Mouse (Mus musculus) embryonic stem cell, embryonic (primary cell): ENCODE measurements around the gene Hsf4.

Experiments used
- CTCF ChIA-PET, 4 experiments: fragments of 300-600 bp in 2 of 4; fragments of 350-600 bp in 2 of 4; sonication (Branson Sonifier 250); formaldehyde crosslinking; loops; one replicate each; lab custom pipeline; 2022; ENCODE audit warnings: inconsistent platforms in 2 of 4; lab: Charles Lee
- POLR2A ChIA-PET, 4 experiments: fragments of 300-600 bp in 2 of 4; fragments of 350-600 bp in 2 of 4; sonication (Branson Sonifier 250); formaldehyde crosslinking; loops; one replicate each; lab custom pipeline; 2022; ENCODE audit warnings: antibody characterized with exemption in 4 of 4, inconsistent platforms in 1 of 4; lab: Charles Lee

The Hsf4 gene

GRCm38 (mm10) chr8:105298351-105299252 is 29.0 kb downstream of the Hsf4 start:
- POLR2A ChIA-PET, result interaction anchor here in 3 of 4 experiments (0.7 to 3.1 kb wide), 20 partner anchors 8 to 50 kb away, joined by 3 to 24 read pairs (median 6); partner anchors contain the start of genes 4931428F04Rik (in 3 of the 3), Lrrc29 (in 2 of the 3), Tmem208 (in 2 of the 3) and B3gnt9 (in 1 of the 3)
- CTCF ChIA-PET, result interaction anchor here in 3 of 4 experiments (0.6 to 6.3 kb wide), 10 partner anchors 8 to 721 kb away, joined by 3 to 32 read pairs (median 4); partner anchors contain the start of genes 4931428F04Rik (in 1 of the 3) and Tppp3 (in 1 of the 3)

GRCm38 (mm10) chr8:105299962-105300361 is 30.4 kb downstream of the Hsf4 start:
- ChIA-PET CTCF (interaction anchor here in 2 of 4 experiments (0.7 to 6.3 kb wide), 2 partner anchors 9 to 10 kb away, joined by 4 to 32 read pairs; partner anchors contain the start of gene 4931428F04Rik (in 1 of the 2)), POLR2A (interaction anchor here in 1 of 4 experiments (2.5 kb wide), 1 partner anchor 11 kb away, joined by 5 read pairs; the partner anchor contains the start of gene 4931428F04Rik)

GRCm38 (mm10) chr8:105303396-105303795 is 33.8 kb downstream of the Hsf4 start:
- CTCF ChIA-PET, result interaction anchor here in 3 of 4 experiments (0.6 to 1.0 kb wide), 4 partner anchors 20 to 694 kb away, joined by 3 to 10 read pairs (median 4); no protein-coding TSS in a partner anchor

GRCm38 (mm10) chr8:105303874-105304273 is 34.3 kb downstream of the Hsf4 start:
- ChIA-PET CTCF (interaction anchor here in 2 of 4 experiments (0.6 to 1.0 kb wide), 2 partner anchors 50 to 70 kb away, joined by 3 read pairs; no protein-coding TSS in a partner anchor), POLR2A (interaction anchor here in 3 of 4 experiments (0.5 to 3.8 kb wide), 19 partner anchors 9 to 271 kb away, joined by 3 to 17 read pairs (median 4); partner anchors contain the start of gene 4931428F04Rik (in 2 of the 3))

More at GRCm38 (mm10) chr8:105303396-105303795, 33.8 kb downstream of the Hsf4 start:
- POLR2A ChIA-PET, result interaction anchor here in 2 of 4 experiments (0.7 to 3.8 kb wide), 11 partner anchors 10 to 177 kb away, joined by 3 to 17 read pairs (median 4); partner anchors contain the start of gene 4931428F04Rik (in 2 of the 2)

GRCm38 (mm10) chr8:105304325-105305210 is 35.0 kb downstream of the Hsf4 start:
- ChIA-PET CTCF (interaction anchor here in 2 of 4 experiments (0.6 to 1.5 kb wide), 5 partner anchors 14 to 1576 kb away, joined by 3 to 5 read pairs (median 3); no protein-coding TSS in a partner anchor), POLR2A (interaction anchor here (0.5 to 3.8 kb wide), 25 partner anchors 8 to 345 kb away, joined by 3 to 17 read pairs (median 4); partner anchors contain the start of genes 4931428F04Rik (in 2 of the 4), E2f4 (in 1 of the 4), Exoc3l (in 1 of the 4) and Hsd11b2 (in 1 of the 4))

- ChIA-PET CTCF (interaction anchor here in 3 of 4 experiments (0.6 to 1.5 kb wide), 6 partner anchors 15 to 1575 kb away, joined by 3 to 5 read pairs (median 3); no protein-coding TSS in a partner anchor), POLR2A (interaction anchor here (0.5 to 3.8 kb wide), 24 partner anchors 8 to 344 kb away, joined by 3 to 14 read pairs (median 4); partner anchors contain the start of genes E2f4 (in 2 of the 4), 4931428F04Rik (in 1 of the 4), Exoc3l (in 1 of the 4) and Fhod1 (in 1 of the 4))
Observed at GRCm38 (mm10) chr8:105305211-105306145, 35.9 kb downstream of the Hsf4 start, which contains the start of gene Elmo3. Elmo3 (plus strand) TSS chr8:105305601.

- ChIA-PET CTCF (interaction anchor here in 2 of 4 experiments (0.9 to 1.5 kb wide), 3 partner anchors 15 to 68 kb away, joined by 3 to 4 read pairs (median 3); no protein-coding TSS in a partner anchor), POLR2A (interaction anchor here in 3 of 4 experiments (0.5 to 3.8 kb wide), 12 partner anchors 9 to 213 kb away, joined by 3 to 14 read pairs (median 4); partner anchors contain the start of genes E2f4 (in 2 of the 3), 4931428F04Rik (in 1 of the 3), Fhod1 (in 1 of the 3) and Hsd11b2 (in 1 of the 3))
Observed at GRCm38 (mm10) chr8:105306146-105306691, 36.6 kb downstream of the Hsf4 start.

GRCm38 (mm10) chr8:105307670-105308069 is 38.1 kb downstream of the Hsf4 start:
- CTCF ChIA-PET, result interaction anchor here in 3 of 4 experiments (0.6 to 1.2 kb wide), 3 partner anchors 10 to 17 kb away, joined by 3 to 15 read pairs (median 3); partner anchors contain the start of gene E2f4 (in 1 of the 3)
- POLR2A ChIA-PET, result interaction anchor here in 3 of 4 experiments (0.6 to 1.7 kb wide), 8 partner anchors 9 to 28 kb away, joined by 3 to 5 read pairs (median 4); partner anchors contain the start of genes 4931428F04Rik (in 1 of the 3) and E2f4 (in 1 of the 3)

GRCm38 (mm10) chr8:105308428-105308827 is 38.8 kb downstream of the Hsf4 start:
- POLR2A ChIA-PET, result interaction anchor here in 3 of 4 experiments (0.8 to 1.7 kb wide), 10 partner anchors 8 to 27 kb away, joined by 3 to 5 read pairs (median 4); partner anchors contain the start of genes E2f4 (in 2 of the 3) and 4931428F04Rik (in 1 of the 3)
- CTCF ChIA-PET, result interaction anchor here in 2 of 4 experiments (0.8 to 1.2 kb wide), 3 partner anchors 11 to 18 kb away, joined by 3 read pairs; partner anchors contain the start of gene E2f4 (in 1 of the 2)

- ChIA-PET POLR2A (interaction anchor here in 3 of 4 experiments (0.8 to 1.7 kb wide), 8 partner anchors 10 to 26 kb away, joined by 3 to 5 read pairs (median 4); partner anchors contain the start of genes E2f4 (in 2 of the 3) and 4931428F04Rik (in 1 of the 3)), CTCF (interaction anchor here in 2 of 4 experiments (0.7 to 1.2 kb wide), 3 partner anchors 18 to 65 kb away, joined by 3 read pairs; no protein-coding TSS in a partner anchor)
Observed at GRCm38 (mm10) chr8:105309142-105309847, 39.7 kb downstream of the Hsf4 start.

- POLR2A ChIA-PET, result interaction anchor here in 1 of 4 experiments (0.5 to 1.0 kb wide), 2 partner anchors 21 to 289 kb away, joined by 3 read pairs; partner anchors contain the start of gene 4931428F04Rik
- CTCF ChIA-PET, result interaction anchor here in 1 of 4 experiments (1.2 kb wide), 1 partner anchor 19 kb away, joined by 3 read pairs; no protein-coding TSS in a partner anchor
Observed at GRCm38 (mm10) chr8:105310118-105310517, 40.5 kb downstream of the Hsf4 start.

GRCm38 (mm10) chr8:105311718-105312117 is 42.1 kb downstream of the Hsf4 start:
- CTCF ChIA-PET, result no interaction called here
- POLR2A ChIA-PET, result interaction anchor here in 2 of 4 experiments (0.7 to 1.8 kb wide), 3 partner anchors 13 to 24 kb away, joined by 3 to 8 read pairs (median 4); no protein-coding TSS in a partner anchor

GRCm38 (mm10) chr8:105312891-105313481 is 43.4 kb downstream of the Hsf4 start:
- CTCF ChIA-PET, result interaction anchor here in 2 of 4 experiments (0.5 to 0.6 kb wide), 2 partner anchors 35 to 703 kb away, joined by 5 to 8 read pairs; partner anchors contain the start of gene Fhod1 (in 1 of the 2)
- POLR2A ChIA-PET, result interaction anchor here in 2 of 4 experiments (0.5 to 1.8 kb wide), 4 partner anchors 9 to 93 kb away, joined by 3 to 8 read pairs (median 6); partner anchors contain the start of gene Exoc3l (in 1 of the 2)
